ENCODE assay signal across 9 mouse cellular contexts in genomic region chr3:101212403-101213211, GRCm38 (mm10).
DNase-seq lines count a peak whose midpoint lies in the region; ATAC-seq and TF ChIP-seq lines count a peak whose summit lies in the region.
"Had no signal": no experiment of that assay in that cellular context is flagged by ENCODE, and none has a peak within 500 bp of the region (broad histone marks: within the 10 kb centered on the region; RNA-seq: fewer than 3 reads in every experiment).

No protein-coding gene starts in this region.

- peak; percentile 69 for ATAC-seq in lung, embryonic 16.5 days (ENCODE audit: low read depth)
- peak; percentile 74 for ATAC-seq in intestine, embryonic 14.5 days (replicated peaks; ENCODE audit: low FRiP score, low TSS enrichment, low read depth)
- peak; percentile 71 for ATAC-seq in midbrain, postnatal 0 days (ENCODE audit: low FRiP score)

- peaks cover 20% of the 10 kb centered on the region for H3K4me1 ChIP-seq in lung, embryonic 16.5 days (replicated peaks; ENCODE audit: control insufficient read depth, insufficient read depth, low read length)
- peaks cover 21% of the 10 kb centered on the region for H3K4me1 ChIP-seq in embryonic facial prominence, embryonic 10.5 days
- H3K4me1 ChIP-seq in intestine, embryonic 14.5 days (replicated peaks; ENCODE audit: control insufficient read depth, insufficient read depth, low read length), result peaks cover 20% of the 10 kb centered on the region
- peaks cover 9% of the 10 kb centered on the region for H3K4me1 ChIP-seq in midbrain, postnatal 0 days (ENCODE audit: insufficient read depth, low read length)

- no peak overlapping the region for H3K4me3 ChIP-seq in lung, embryonic 16.5 days (ENCODE audit: low read length)
- no peak overlapping the region for H3K4me3 ChIP-seq in embryonic facial prominence, embryonic 10.5 days
- H3K4me3 ChIP-seq in intestine, embryonic 14.5 days (ENCODE audit: low read depth, low read length), result no peak overlapping the region
- no peak overlapping the region for H3K4me3 ChIP-seq in midbrain, postnatal 0 days (ENCODE audit: low read depth, low read length)
- H3K4me3 ChIP-seq: left cerebral cortex, adult 2 months had no signal

- no peak for TF ChIP-seq CTCF in midbrain, postnatal 0 days (IDR thresholded peaks at IDR 0.05)

- no peaks in the 10 kb centered on the region for H3K9me3 ChIP-seq in lung, embryonic 16.5 days (ENCODE audit: control insufficient read depth, low read length)
- no peaks in the 10 kb centered on the region for H3K9me3 ChIP-seq in embryonic facial prominence, embryonic 10.5 days
- no peaks in the 10 kb centered on the region for H3K9me3 ChIP-seq in intestine, embryonic 14.5 days (ENCODE audit: control insufficient read depth, low read length)
- no peaks in the 10 kb centered on the region for H3K9me3 ChIP-seq in midbrain, postnatal 0 days (ENCODE audit: low read length)

- H3K27me3 ChIP-seq in lung, embryonic 16.5 days (ENCODE audit: control insufficient read depth, insufficient read depth, low read depth, low read length), result no peaks in the 10 kb centered on the region
- no peaks in the 10 kb centered on the region for H3K27me3 ChIP-seq in embryonic facial prominence, embryonic 10.5 days (replicated peaks; ENCODE audit: low read depth, poor library complexity, severe bottlenecking)
- H3K27me3 ChIP-seq in intestine, embryonic 14.5 days (replicated peaks; ENCODE audit: control insufficient read depth, insufficient read depth, low read length), result no peaks in the 10 kb centered on the region
- no peaks in the 10 kb centered on the region for H3K27me3 ChIP-seq in midbrain, postnatal 0 days (ENCODE audit: insufficient read depth, low read length)

- no peak for DNase-seq in lung, postnatal 25 days (ENCODE audit: low spot score)
- peak; percentile 54 for DNase-seq in embryonic facial prominence, embryonic 10.5 days (ENCODE audit: low spot score)
- peak; percentile 53 to 66 for DNase-seq in heart, adult 18-20 months
- peak; percentile 77 for DNase-seq in intestine, embryonic 14.5 days (ENCODE audit: low spot score)
- peak; percentile 85 for DNase-seq in midbrain, postnatal 0 days (ENCODE audit: low spot score)
- DNase-seq in urinary bladder, postnatal 36 days (ENCODE audit: low spot score in 2 of 2), result peak; percentile 12 to 17
- DNase-seq in spleen, adult 12 weeks (ENCODE audit: low spot score), result no peak

- no peak overlapping the region for H3K4me2 ChIP-seq in lung, embryonic 16.5 days (ENCODE audit: low read depth, low read length)
- peak overlapping the region; percentile 33 for H3K4me2 ChIP-seq in intestine, embryonic 14.5 days (ENCODE audit: low read length)
- H3K4me2 ChIP-seq in midbrain, postnatal 0 days (ENCODE audit: low read depth, low read length, poor library complexity, severe bottlenecking), result no peak overlapping the region

- WGBS in lung, embryonic 16.5 days, result 11% methylated on average over 12 of the region's 12 CpGs
- WGBS in embryonic facial prominence, embryonic 10.5 days, result 20% methylated on average over 12 of the region's 12 CpGs
- 10% methylated on average over 12 of the region's 12 CpGs for WGBS in intestine, embryonic 14.5 days
- WGBS in midbrain, postnatal 0 days, result 6% methylated on average over 12 of the region's 12 CpGs

- H3K27ac ChIP-seq in lung, embryonic 16.5 days (ENCODE audit: low read length), result peak overlapping the region; percentile 45
- peak overlapping the region; percentile 80 for H3K27ac ChIP-seq in embryonic facial prominence, embryonic 10.5 days (replicated peaks)
- peak overlapping the region; percentile 86 for H3K27ac ChIP-seq in intestine, embryonic 14.5 days (ENCODE audit: low read depth)
- peak overlapping the region; percentile 0; the same call in 1 of the 2 replicates for H3K27ac ChIP-seq in midbrain, postnatal 0 days (ENCODE audit: low read depth, low read length)
- H3K27ac ChIP-seq: left cerebral cortex, adult 2 months had no signal

- no peak overlapping the region for H3K9ac ChIP-seq in lung, embryonic 16.5 days (ENCODE audit: low read length)
- H3K9ac ChIP-seq in intestine, embryonic 14.5 days (ENCODE audit: low read length), result 0 out of 2 replicates have a peak overlapping the region, but pooled peaks have one; percentile 1
- H3K9ac ChIP-seq in midbrain, postnatal 0 days (replicated peaks; ENCODE audit: low read length, poor library complexity, severe bottlenecking), result no peak overlapping the region

- no peaks in the 10 kb centered on the region for H3K36me3 ChIP-seq in lung, embryonic 16.5 days (ENCODE audit: control insufficient read depth, insufficient read depth, low read length)
- no peaks in the 10 kb centered on the region for H3K36me3 ChIP-seq in embryonic facial prominence, embryonic 10.5 days (replicated peaks)
- H3K36me3 ChIP-seq in intestine, embryonic 14.5 days (ENCODE audit: control insufficient read depth, insufficient read depth, low read length), result no peaks in the 10 kb centered on the region
- H3K36me3 ChIP-seq in midbrain, postnatal 0 days (ENCODE audit: insufficient read depth, low read length), result no peaks in the 10 kb centered on the region

Comparison
In these comparisons a context has a peak if more than half of its experiments do, and no peak if none do; other contexts are left out.
1. H3K27ac ChIP-seq: peak in every context shown above with its lines; median percentile 86 in intestine, embryonic 14.5 days; 80 in embryonic facial prominence, embryonic 10.5 days; 45 in lung, embryonic 16.5 days; 0 in midbrain, postnatal 0 days.
2. DNase-seq: peak in embryonic facial prominence, embryonic 10.5 days (single experiment), heart, adult 18-20 months (2 of 2), intestine, embryonic 14.5 days (single experiment), midbrain, postnatal 0 days (single experiment) and urinary bladder, postnatal 36 days (2 of 2); none in lung, postnatal 25 days (single experiment) and spleen, adult 12 weeks (single experiment).
3. Peak in every context shown above with its lines, with median percentiles within 50 percentile points of each other: ATAC-seq.